Mouse (Mus musculus) right cerebral cortex, adult 18-20 months (tissue): ENCODE results near the gene Hlx.

Experiments
- DNase-seq: peaks from one replicate; pipeline ENCODE4 v3.0.0; 2022; ENCODE audit warnings: mixed read lengths

Gene Hlx

GRCm38 (mm10) chr1:184732556-184733049 lies at the start of gene Hlx:
Gene Hlx, minus strand, starts transcription at chr1:184732619.
- no peak for DNase-seq

GRCm38 (mm10) chr1:184782161-184782513 lies 49.7 kb upstream of the Hlx start:
- DNase-seq: no peak

GRCm38 (mm10) chr1:184781286-184782160 lies 49.1 kb upstream of the Hlx start:
- DNase-seq: no peak

- DNase-seq: no peak
These were observed 45.7 kb upstream of the Hlx start for GRCm38 (mm10) chr1:184778157-184778556.

GRCm38 (mm10) chr1:184777061-184777795 lies 44.8 kb upstream of the Hlx start:
- DNase-seq: no peak

- DNase-seq: no peak
These were observed 42.9 kb upstream of the Hlx start for GRCm38 (mm10) chr1:184775289-184775688.

GRCm38 (mm10) chr1:184771891-184772249 lies 39.5 kb upstream of the Hlx start:
- DNase-seq: no peak

GRCm38 (mm10) chr1:184771202-184771890 lies 38.9 kb upstream of the Hlx start:
- DNase-seq: peak; percentile 43

- DNase-seq: no peak
These were observed 31.4 kb upstream of the Hlx start for GRCm38 (mm10) chr1:184763866-184764265.

GRCm38 (mm10) chr1:184762941-184763340 lies 30.5 kb upstream of the Hlx start:
- no peak for DNase-seq

- no peak for DNase-seq
These were observed 29.6 kb upstream of the Hlx start for GRCm38 (mm10) chr1:184761988-184762387.

- no peak for DNase-seq
These were observed 20.3 kb upstream of the Hlx start for GRCm38 (mm10) chr1:184752671-184753070.

- DNase-seq: no peak
These were observed 17.8 kb upstream of the Hlx start for GRCm38 (mm10) chr1:184750114-184750664.

GRCm38 (mm10) chr1:184748692-184749152 lies 16.3 kb upstream of the Hlx start:
- no peak for DNase-seq

GRCm38 (mm10) chr1:184737876-184738479 lies 5.6 kb upstream of the Hlx start:
- no peak for DNase-seq

- DNase-seq: no peak
These were observed 4.8 kb upstream of the Hlx start for GRCm38 (mm10) chr1:184737228-184737627.

GRCm38 (mm10) chr1:184736260-184736659 lies 3.8 kb upstream of the Hlx start:
- DNase-seq: no peak

GRCm38 (mm10) chr1:184734991-184735920 lies 2.8 kb upstream of the Hlx start:
- DNase-seq: no peak

GRCm38 (mm10) chr1:184734067-184734830 lies 1.8 kb upstream of the Hlx start:
- no peak for DNase-seq

GRCm38 (mm10) chr1:184733300-184734066 lies 1.1 kb upstream of the Hlx start:
- no peak for DNase-seq
